Mouse (Mus musculus): ENCODE measurements at regions not wholly inside any gene's neighbourhood (a gene's known extent, or its start where the extent isn't known, plus 50 kb on each side); places are given as distances from the start of the nearest gene placed in this dataset.

GRCm38 (mm10) chr4:8370786-8371185 is 131.9 kb upstream of the Car8 start:
- no peak for TF ChIP-seq POLR2A (IDR thresholded peaks at IDR 0.05; ENCODE audit: borderline replicate concordance, extremely low read depth, low read depth, low read length)
- TF ChIP-seq CTCF (IDR thresholded peaks at IDR 0.05; ENCODE audit: insufficient read depth, low read length), result no peak

Data from lung, adult 2 months (tissue).